Mouse (Mus musculus) mouse embryonic stem cell (cell line): ENCODE measurements at regions not wholly inside any gene's neighbourhood (a gene's known extent, or its start where the extent isn't known, plus 50 kb on each side); places are given as distances from the start of the nearest gene placed in this dataset.

Experiments used
- in situ Hi-C, 2 experiments: fragments of 300-500 bp; cut with MboI; formaldehyde crosslinking; loops; 1 replicate in 1 of 2; 3 replicates in 1 of 2; pipeline ENCODE4 v1.14.3; 2019 to 2020; ENCODE audit warnings: low sequenced_read_pairs in 2 of 2, low pct_unique_long_range_greater_than_20kb in 1 of 2, mixed read lengths in 1 of 2; ENCODE audit not compliant: unreplicated experiment in 1 of 2

DNA sequence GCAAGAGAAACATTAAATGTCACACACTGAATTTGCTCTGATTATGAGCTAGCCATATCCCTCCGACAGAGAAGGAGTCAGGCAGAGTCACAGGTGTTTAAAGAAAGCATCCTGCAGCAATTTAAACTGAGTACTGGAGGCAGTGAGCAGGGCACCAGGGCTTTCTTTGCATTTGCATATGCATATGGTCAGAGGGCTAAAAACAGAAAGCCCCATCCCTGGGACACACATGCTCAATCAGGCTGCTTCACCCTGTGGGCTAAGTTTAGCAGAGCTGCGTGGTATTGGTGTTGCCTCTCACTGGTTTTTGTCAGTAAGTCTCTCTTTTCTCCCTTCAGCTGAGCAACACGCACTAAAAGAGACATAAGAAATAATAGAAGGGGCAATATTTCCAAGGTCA is 289.9 kb upstream of the Rps6ka3 start:
- in situ Hi-C loops = loop anchor here in 1 of 2 experiments (25.0 kb wide), 1 partner anchor 1183 kb away; no protein-coding TSS in a partner anchor

- in situ Hi-C loops = loop anchor here in 1 of 2 experiments (25.0 kb wide), 1 partner anchor 1184 kb away; no protein-coding TSS in a partner anchor
These were observed 288.7 kb upstream of the Rps6ka3 start for GRCm38 (mm10) chrX:158921424-158921823.

GRCm38 (mm10) chrX:158921838-158922450 is 288.2 kb upstream of the Rps6ka3 start:
- in situ Hi-C loops = loop anchor here in 1 of 2 experiments (25.0 kb wide), 1 partner anchor 1185 kb away; no protein-coding TSS in a partner anchor

- in situ Hi-C loops = loop anchor here in 1 of 2 experiments (25.0 kb wide), 1 partner anchor 1186 kb away; no protein-coding TSS in a partner anchor
These were observed 287.0 kb upstream of the Rps6ka3 start for GRCm38 (mm10) chrX:158923081-158923561.

DNA sequence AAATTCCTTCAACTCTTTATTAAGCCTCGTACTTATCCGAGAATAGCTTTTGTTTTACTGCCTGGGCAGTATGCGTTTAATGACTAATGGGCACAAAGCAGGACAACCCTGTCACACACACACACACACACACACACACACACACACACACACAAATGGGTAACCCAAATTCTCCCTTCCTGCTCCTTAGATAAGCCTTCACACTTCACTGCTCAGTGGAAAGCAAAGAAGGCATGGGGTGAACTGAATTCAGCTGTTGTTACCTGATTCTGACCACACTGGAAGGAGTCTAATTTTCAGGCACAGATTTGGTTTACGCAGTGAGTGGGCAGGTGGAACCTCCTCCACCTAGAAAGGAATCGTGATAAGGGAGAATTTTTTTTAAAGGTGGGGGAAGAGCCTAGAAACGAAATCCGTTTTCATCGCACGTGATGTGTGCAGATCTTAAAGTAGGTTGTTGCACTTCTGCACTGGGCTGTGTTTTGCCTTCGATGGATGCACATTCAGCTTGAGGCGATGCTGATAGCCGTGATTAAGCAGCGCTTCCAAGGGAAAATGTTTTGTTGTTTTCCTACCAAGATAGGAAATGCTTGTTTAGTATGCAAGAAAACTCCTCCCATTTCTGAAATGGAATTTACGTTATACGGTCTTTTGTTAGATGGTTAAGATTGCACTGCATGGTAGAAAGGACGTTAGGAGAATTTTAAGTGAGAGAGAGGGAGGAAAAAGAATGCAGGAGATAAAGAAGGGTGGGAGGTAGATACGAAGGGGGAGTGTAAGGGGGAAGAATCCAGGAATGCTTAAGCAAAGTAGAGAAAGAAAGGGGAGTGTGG is 286.2 kb upstream of the Rps6ka3 start:
- in situ Hi-C loops = loop anchor here in 1 of 2 experiments (25.0 kb wide), 1 partner anchor 1187 kb away; no protein-coding TSS in a partner anchor

- in situ Hi-C loops = loop anchor here in 1 of 2 experiments (25.0 kb wide), 1 partner anchor 1187 kb away; no protein-coding TSS in a partner anchor
These were observed 285.4 kb upstream of the Rps6ka3 start for GRCm38 (mm10) chrX:158924490-158925398.

- in situ Hi-C loops = no loop called here
These were observed 278.2 kb upstream of the Rps6ka3 start for GRCm38 (mm10) chrX:158931864-158932263.

GRCm38 (mm10) chrX:158947191-158947590 is 262.9 kb upstream of the Rps6ka3 start:
- in situ Hi-C loops = no loop called here

DNA sequence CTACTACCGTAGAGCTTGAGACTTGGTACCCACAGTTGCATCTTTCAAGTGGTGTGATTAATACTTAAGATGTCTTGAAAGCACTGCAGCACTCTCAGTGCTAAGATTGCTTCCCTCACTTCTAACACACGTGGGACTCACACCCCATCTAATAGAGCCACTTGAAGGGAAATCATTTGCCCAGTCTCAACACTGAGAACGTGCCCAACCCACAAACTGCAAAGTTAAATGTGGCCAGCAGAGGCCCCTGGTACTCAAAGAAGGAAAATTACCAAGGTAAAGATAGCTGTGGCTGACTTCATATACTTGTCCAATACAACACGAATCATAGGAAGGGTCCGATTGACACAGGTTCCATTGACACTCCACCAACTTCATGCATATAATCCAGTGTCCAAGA is 238.4 kb upstream of the Rps6ka3 start:
- in situ Hi-C loops = no loop called here

DNA sequence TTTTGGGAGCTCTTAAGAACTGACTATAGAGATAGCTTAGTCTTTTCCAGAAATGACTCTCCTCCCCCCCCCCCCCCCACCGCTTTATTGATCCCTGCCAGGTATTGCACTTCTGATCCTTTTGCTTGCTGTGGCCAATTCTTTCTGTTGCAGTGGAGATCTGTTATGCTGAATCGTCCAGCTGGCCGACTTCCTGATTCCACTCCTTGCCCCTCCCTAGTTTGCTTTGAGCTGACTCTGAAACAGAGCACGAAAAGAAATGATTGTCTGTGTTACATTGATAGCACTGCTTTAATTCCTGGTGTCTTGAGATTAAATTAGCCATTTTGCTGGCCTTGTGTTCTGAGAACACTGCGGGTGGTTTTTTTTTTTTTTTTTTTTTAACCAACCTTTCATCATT is 233.5 kb upstream of the Rps6ka3 start:
- in situ Hi-C loops = no loop called here

- in situ Hi-C loops = no loop called here
These were observed 225.4 kb upstream of the Rps6ka3 start for GRCm38 (mm10) chrX:158984721-158985120.

DNA sequence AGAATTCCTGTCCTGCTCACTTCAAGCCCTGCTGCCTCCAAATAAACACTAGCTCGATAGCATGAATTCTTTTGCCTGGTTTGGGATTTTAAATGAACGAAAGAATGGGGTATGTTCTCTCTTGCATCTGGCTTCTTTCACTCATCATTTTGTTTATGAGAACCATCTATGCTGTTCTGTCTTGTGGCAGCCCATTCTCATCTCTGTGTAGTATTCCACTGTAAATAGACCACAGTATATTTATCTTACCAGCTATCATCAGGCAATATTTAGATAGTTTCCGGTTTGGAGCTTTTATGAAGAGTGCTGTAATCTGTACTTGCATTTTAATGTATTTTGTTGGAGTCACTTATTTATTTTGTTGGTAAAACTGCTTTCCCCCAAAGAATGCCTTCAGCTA is 222.4 kb upstream of the Rps6ka3 start:
- in situ Hi-C loops = no loop called here

GRCm38 (mm10) chrX:159018955-159019354 is 191.2 kb upstream of the Rps6ka3 start:
- in situ Hi-C loops = no loop called here

DNA sequence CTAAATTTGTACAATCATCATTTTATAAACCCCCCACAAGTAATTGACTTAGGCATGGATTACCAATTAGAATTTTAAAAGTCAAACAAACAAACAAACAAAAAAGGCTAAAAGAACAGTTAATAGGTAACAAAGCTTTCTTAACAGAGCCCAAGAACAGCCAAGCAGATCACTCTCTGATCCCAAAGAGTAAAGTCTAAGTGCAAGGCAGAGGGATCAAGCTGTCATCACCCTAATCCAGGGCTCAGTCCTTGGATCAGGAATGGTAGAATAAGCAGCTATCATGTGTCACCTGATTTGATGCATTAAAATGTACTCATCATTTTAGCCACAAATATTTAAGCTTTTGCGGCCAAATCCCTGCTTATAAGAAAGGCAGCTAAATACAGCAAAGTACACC is 183.8 kb upstream of the Rps6ka3 start:
- in situ Hi-C loops = loop anchor here in 1 of 2 experiments (25.0 kb wide), 1 partner anchor 386 kb away; the partner anchor contains the start of gene Map7d2

DNA sequence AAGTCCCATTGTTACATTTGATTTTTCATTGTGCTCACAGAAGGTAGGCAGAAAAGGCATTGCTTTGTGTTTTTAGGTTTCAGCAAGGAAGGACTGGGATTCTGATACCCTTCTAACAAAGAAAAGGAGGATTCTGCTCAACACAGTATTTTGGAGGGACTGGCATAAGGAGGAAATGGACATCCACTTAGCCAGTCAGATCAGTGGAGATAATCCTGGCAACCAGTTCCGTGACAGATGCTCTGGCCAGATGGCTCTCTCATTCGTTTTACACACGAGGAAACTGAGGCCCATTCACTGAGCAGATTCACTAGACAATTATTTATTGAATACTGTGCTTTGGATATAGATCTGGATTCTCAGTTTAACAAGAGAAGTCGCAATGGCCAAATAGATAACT is 178.2 kb upstream of the Rps6ka3 start:
- in situ Hi-C loops = loop anchor here in 1 of 2 experiments (25.0 kb wide), 1 partner anchor 380 kb away; the partner anchor contains the start of gene Map7d2

DNA sequence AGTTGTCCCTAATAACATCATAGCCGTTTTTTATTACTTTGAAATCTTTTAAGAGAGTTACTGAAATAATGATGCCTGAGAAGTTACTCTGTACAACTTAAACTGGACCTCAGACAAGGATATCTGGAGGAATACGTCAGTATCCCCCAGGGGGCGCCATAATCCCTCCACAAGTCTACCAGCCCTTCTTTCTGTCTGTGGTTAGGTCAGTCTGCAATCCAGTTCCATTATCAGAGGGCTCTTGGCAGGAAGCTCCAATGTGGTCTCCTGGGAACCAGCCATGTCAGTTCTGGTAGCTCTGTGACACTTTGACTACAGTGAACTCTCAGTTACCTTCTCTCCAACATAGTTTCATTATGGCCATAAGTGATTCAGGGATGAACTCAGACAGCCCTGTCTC is 166.7 kb upstream of the Rps6ka3 start:
- in situ Hi-C loops = loop anchor here in 1 of 2 experiments (25.0 kb wide), 1 partner anchor 369 kb away; the partner anchor contains the start of gene Map7d2

DNA sequence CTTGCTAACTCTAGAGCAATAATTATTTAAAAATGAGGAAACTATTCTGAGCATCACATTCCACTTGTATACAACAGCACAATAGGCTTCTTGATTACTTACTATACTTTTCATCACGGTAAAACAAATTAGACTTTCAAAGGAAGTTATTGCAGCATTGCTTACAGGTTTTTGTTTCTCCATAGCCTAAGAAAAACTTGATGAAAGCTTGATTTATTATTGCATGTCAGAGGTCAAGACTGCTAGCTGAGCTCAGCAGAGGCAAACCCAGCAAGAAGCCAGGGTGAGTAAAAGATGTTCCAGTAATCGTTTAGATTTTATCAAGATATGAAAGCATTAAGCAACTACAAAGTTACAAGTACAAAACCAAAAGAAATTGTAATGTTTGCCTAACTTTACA is 162.2 kb upstream of the Rps6ka3 start:
- in situ Hi-C loops = loop anchor here in 1 of 2 experiments (25.0 kb wide), 1 partner anchor 364 kb away; the partner anchor contains the start of gene Map7d2
